Mouse (Mus musculus) right cerebral cortex, postnatal 14 days (tissue): Measurements from ENCODE around the gene Aldoart2.
"Not testable (repeated sequence)": the region's sequence is repeated elsewhere in the genome, so short reads cannot be mapped to it uniquely, and the experiment has no call there.

ENCODE experiments used
- DNase-seq: peaks from one replicate; pipeline ENCODE4 v3.0.0; 2022

Aldoart2 gene

GRCm38 (mm10) chr12:55565206-55565605 lies at the start of gene Aldoart2:
Aldoart2 (plus strand) TSS chr12:55565239.
- DNase-seq = no peak

GRCm38 (mm10) chr12:55518061-55518738 lies 46.8 kb upstream of the Aldoart2 start:
- peak; percentile 49 for DNase-seq

GRCm38 (mm10) chr12:55526983-55527752 lies 37.9 kb upstream of the Aldoart2 start:
- DNase-seq = peak; percentile 14

GRCm38 (mm10) chr12:55536537-55537135 lies 28.4 kb upstream of the Aldoart2 start:
- DNase-seq = no peak

GRCm38 (mm10) chr12:55537742-55538141 lies 27.3 kb upstream of the Aldoart2 start:
- DNase-seq = no peak

GRCm38 (mm10) chr12:55538328-55538971 lies 26.6 kb upstream of the Aldoart2 start:
- no peak for DNase-seq

- DNase-seq = no peak
These were observed 25.9 kb upstream of the Aldoart2 start for GRCm38 (mm10) chr12:55539157-55539556.

- not testable (repeated sequence) for DNase-seq
These were observed 10.1 kb upstream of the Aldoart2 start for GRCm38 (mm10) chr12:55554901-55555300.

- DNase-seq = no peak
These were observed 7.2 kb upstream of the Aldoart2 start for GRCm38 (mm10) chr12:55557866-55558265.

GRCm38 (mm10) chr12:55559184-55559855 lies 5.7 kb upstream of the Aldoart2 start:
- no peak for DNase-seq

- no peak for DNase-seq
These were observed 4.9 kb upstream of the Aldoart2 start for GRCm38 (mm10) chr12:55560025-55560690.

- DNase-seq = no peak
These were observed 1.3 kb upstream of the Aldoart2 start for GRCm38 (mm10) chr12:55563742-55564141.

- no peak for DNase-seq
These were observed 664 bp upstream of the Aldoart2 start for GRCm38 (mm10) chr12:55564187-55564963.

GRCm38 (mm10) chr12:55565867-55566266 lies 828 bp downstream of the Aldoart2 start:
- DNase-seq = no peak

GRCm38 (mm10) chr12:55566837-55567236 lies 1.8 kb downstream of the Aldoart2 start:
- no peak for DNase-seq

- no peak for DNase-seq
These were observed 3.4 kb downstream of the Aldoart2 start for GRCm38 (mm10) chr12:55568466-55568865.

- DNase-seq = no peak
These were observed 4.6 kb downstream of the Aldoart2 start for GRCm38 (mm10) chr12:55569676-55570075.

- DNase-seq = no peak
These were observed 5.6 kb downstream of the Aldoart2 start for GRCm38 (mm10) chr12:55570646-55571045.

- no peak for DNase-seq
These were observed 6.1 kb downstream of the Aldoart2 start for GRCm38 (mm10) chr12:55571181-55571580.

- no peak for DNase-seq
These were observed 6.6 kb downstream of the Aldoart2 start for GRCm38 (mm10) chr12:55571661-55572060.

GRCm38 (mm10) chr12:55573089-55573488 lies 8.1 kb downstream of the Aldoart2 start:
- DNase-seq = no peak
